Mouse (Mus musculus) left cerebral cortex, postnatal 36 days (tissue): ENCODE measurements around the gene Taf10. TPM values are rescaled to one million over a fixed set of nuclear protein-coding genes. Genes with fewer than 3 reads are reported as not detected.

ENCODE experiments used
- DNase-seq, 2 experiments: peaks; one replicate each; pipeline ENCODE4 v3.0.0; 2021 to 2022; ENCODE audit warnings: low spot score in 2 of 2, mixed read lengths in 1 of 2
- intact Hi-C: fragments of 180-260 bp; cut with DNase I; formaldehyde crosslinking; loops from one replicate; pipeline ENCODE4 v1.15.1; 2025
- total RNA-seq, 2 experiments: library from RNA; stranded (reverse); gene quantifications; 2 replicates each; pipeline ENCODE4 v1.2.3; 2021

The Taf10 gene
- total RNA-seq, 2 experiments from 2014 or later, result 112 to 127 TPM

- no peak for DNase-seq
- intact Hi-C loops, result no loop called here
Observed at GRCm38 (mm10) chr7:105733836-105734235, 10.3 kb downstream of the Taf10 start.

GRCm38 (mm10) chr7:105728701-105729428 lies 15.3 kb downstream of the Taf10 start:
- intact Hi-C loops, result no loop called here
- DNase-seq, result no peak

- no peak for DNase-seq
- intact Hi-C loops, result loop anchor here (1.0 kb wide), 1 partner anchor 89 kb away; no protein-coding TSS in a partner anchor
Observed at GRCm38 (mm10) chr7:105726980-105727325, 17.2 kb downstream of the Taf10 start.

- DNase-seq, result peak; percentile 32 to 35
- intact Hi-C loops, result loop anchor here (1.0 kb wide), 1 partner anchor 90 kb away; no protein-coding TSS in a partner anchor
Observed at GRCm38 (mm10) chr7:105726144-105726979, 17.8 kb downstream of the Taf10 start.

- intact Hi-C loops, result no loop called here
- DNase-seq, result no peak
Observed at GRCm38 (mm10) chr7:105721916-105722315, 22.2 kb downstream of the Taf10 start.

GRCm38 (mm10) chr7:105715366-105715765 lies 28.8 kb downstream of the Taf10 start:
- intact Hi-C loops, result no loop called here

GRCm38 (mm10) chr7:105708733-105709132 lies 35.4 kb downstream of the Taf10 start:
- intact Hi-C loops, result no loop called here
- no peak for DNase-seq

More at GRCm38 (mm10) chr7:105715366-105715765, 28.8 kb downstream of the Taf10 start:
- no peak for DNase-seq

GRCm38 (mm10) chr7:105703816-105704215 lies 40.3 kb downstream of the Taf10 start:
- intact Hi-C loops, result no loop called here

GRCm38 (mm10) chr7:105703184-105703583 lies 41.0 kb downstream of the Taf10 start:
- DNase-seq, result peak; percentile 14 to 21
- intact Hi-C loops, result no loop called here

More at GRCm38 (mm10) chr7:105703816-105704215, 40.3 kb downstream of the Taf10 start:
- no peak for DNase-seq

GRCm38 (mm10) chr7:105690875-105691274 lies 53.3 kb downstream of the Taf10 start:
- intact Hi-C loops, result no loop called here
- DNase-seq, result no peak

Other genes with a start within 250 kb of the Taf10 start
- gene Smpd1, start 190.0 kb downstream of the Taf10 start, total RNA-seq, result 100 to 1,000 TPM in 1 of 2 experiments, 10 to 100 TPM in 1; 97.4 to 114 TPM
- gene Apbb1, start 162.7 kb downstream of the Taf10 start, total RNA-seq, result 100 to 1,000 TPM; 437 to 517 TPM
- gene Hpx, start 144.2 kb downstream of the Taf10 start, total RNA-seq, result under 1 TPM; 0.42 to 0.79 TPM
- 100 to 1,000 TPM; 145 to 165 TPM for gene Trim3, start 110.8 kb downstream of the Taf10 start, total RNA-seq
- gene Timm10b, start 104.3 kb downstream of the Taf10 start, total RNA-seq, result 10 to 100 TPM; 70.9 to 75.7 TPM
- 100 to 1,000 TPM in 1 of 2 experiments, 10 to 100 TPM in 1; 96.6 to 106 TPM for gene Arfip2, start 103.9 kb downstream of the Taf10 start, total RNA-seq
- 10 to 100 TPM in 1 of 2 experiments, 1 to 10 TPM in 1; 9.4 to 16.3 TPM for gene Gm45799, start 103.8 kb downstream of the Taf10 start, total RNA-seq
- 1 to 10 TPM; 3.4 to 9.5 TPM for gene Dnhd1, start 93.5 kb downstream of the Taf10 start, total RNA-seq
- 10 to 100 TPM; 78.8 to 81.7 TPM for gene Ilk, start 7.8 kb downstream of the Taf10 start, total RNA-seq
- gene Rrp8, start 7.0 kb downstream of the Taf10 start, total RNA-seq, result 10 to 100 TPM; 13.0 to 14.0 TPM
- gene Tpp1, start 7.9 kb upstream of the Taf10 start, total RNA-seq, result 10 to 100 TPM; 59.6 to 73.9 TPM
- 10 to 100 TPM in 1 of 2 experiments, 1 to 10 TPM in 1; 8.6 to 11.5 TPM for gene Dchs1, start 43.3 kb upstream of the Taf10 start, total RNA-seq
- gene Mrpl17, start 66.7 kb upstream of the Taf10 start, total RNA-seq, result 100 to 1,000 TPM in 1 of 2 experiments, 10 to 100 TPM in 1; 90.1 to 114 TPM
- 1 to 10 TPM; 1.2 to 3.2 TPM for gene Gm4070, start 209.6 kb upstream of the Taf10 start, total RNA-seq